Mouse (Mus musculus): Measurements from ENCODE around the gene Mcrip2. TPM values are rescaled to one million over a fixed set of nuclear protein-coding genes. Genes with fewer than 3 reads are reported as not detected.

Mcrip2 gene
- polyA plus RNA-seq, 1 experiment: 28.2 TPM

DNA sequence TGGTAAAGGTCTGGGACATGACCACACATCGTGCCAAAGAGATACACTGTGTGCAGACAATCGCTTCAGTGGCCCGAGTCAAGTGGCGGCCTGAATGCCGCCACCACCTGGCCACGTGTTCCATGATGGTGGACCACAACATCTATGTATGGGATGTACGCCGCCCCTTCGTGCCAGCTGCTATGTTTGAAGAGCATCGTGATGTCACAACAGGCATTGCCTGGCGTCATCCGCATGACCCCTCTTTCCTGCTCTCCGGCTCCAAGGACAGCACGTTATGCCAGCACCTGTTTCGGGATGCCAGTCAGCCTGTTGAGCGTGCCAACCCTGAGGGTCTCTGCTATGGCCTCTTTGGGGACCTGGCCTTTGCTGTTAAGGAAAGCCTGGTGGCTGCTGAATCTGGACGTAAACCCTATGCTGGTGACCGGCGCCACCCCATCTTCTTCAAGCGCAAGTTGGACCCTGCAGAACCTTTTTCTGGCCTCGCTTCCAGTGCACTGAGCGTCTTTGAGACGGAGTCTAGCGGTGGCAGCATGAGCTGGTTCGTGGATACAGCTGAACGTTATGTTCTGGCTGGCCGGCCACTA lies 42.5 kb downstream of the Mcrip2 start:
- H3K27ac ChIP-seq (ENCODE audit: control insufficient read depth, insufficient read depth, low read depth, low read length): no peak overlapping the region
- TF ChIP-seq POLR2A (IDR thresholded peaks at IDR 0.05; ENCODE audit: control insufficient read depth, low read depth, low read length) (no peak), CTCF (IDR thresholded peaks at IDR 0.05; ENCODE audit: control insufficient read depth, insufficient read depth, insufficient replicate concordance, low read depth, low read length) (no peak)
- no peaks in the 10 kb centered on the region for H3K27me3 ChIP-seq (ENCODE audit: control insufficient read depth, insufficient read depth, low read length)
- peaks cover 25% of the 10 kb centered on the region for H3K4me1 ChIP-seq (ENCODE audit: control insufficient read depth, insufficient read depth, low read length)
- H3K36me3 ChIP-seq (ENCODE audit: control insufficient read depth, insufficient read depth, low read length): no peaks in the 10 kb centered on the region; the same call in 1 of the 2 replicates
- no peak overlapping the region for H3K4me3 ChIP-seq (ENCODE audit: control insufficient read depth, low read depth, low read length)

DNA sequence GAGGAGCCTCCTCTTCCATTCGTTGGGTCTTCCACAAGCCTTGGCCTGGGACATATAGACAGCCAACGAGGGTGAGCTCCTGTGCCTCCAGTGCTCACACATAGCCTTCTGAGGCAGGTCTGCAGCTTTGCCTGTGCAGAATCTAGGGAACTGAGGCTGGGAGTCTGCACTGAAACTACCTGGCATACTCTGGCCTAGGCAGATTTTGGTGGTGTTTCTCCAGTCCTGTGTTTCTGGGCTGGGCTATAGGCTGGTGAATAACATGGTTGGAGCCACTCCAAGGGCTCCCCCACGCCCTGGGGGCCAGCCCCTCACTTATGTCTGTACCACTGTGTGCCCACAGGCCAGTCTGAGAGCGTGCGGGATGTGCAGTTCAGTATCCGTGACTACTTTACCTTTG lies 43.3 kb downstream of the Mcrip2 start:
- Histone ChIP-seq H3K27ac (ENCODE audit: control insufficient read depth, insufficient read depth, low read depth, low read length) (no peak overlapping the region), H3K4me1 (ENCODE audit: control insufficient read depth, insufficient read depth, low read length) (peaks cover 25% of the 10 kb centered on the region), H3K27me3 (ENCODE audit: control insufficient read depth, insufficient read depth, low read length) (no peaks in the 10 kb centered on the region), H3K4me3 (ENCODE audit: control insufficient read depth, low read depth, low read length) (no peak overlapping the region), H3K36me3 (ENCODE audit: control insufficient read depth, insufficient read depth, low read length) (no peaks in the 10 kb centered on the region; the same call in 1 of the 2 replicates)
- TF ChIP-seq CTCF (IDR thresholded peaks at IDR 0.05; ENCODE audit: control insufficient read depth, insufficient read depth, insufficient replicate concordance, low read depth, low read length) (no peak), POLR2A (IDR thresholded peaks at IDR 0.05; ENCODE audit: control insufficient read depth, low read depth, low read length) (no peak)

DNA sequence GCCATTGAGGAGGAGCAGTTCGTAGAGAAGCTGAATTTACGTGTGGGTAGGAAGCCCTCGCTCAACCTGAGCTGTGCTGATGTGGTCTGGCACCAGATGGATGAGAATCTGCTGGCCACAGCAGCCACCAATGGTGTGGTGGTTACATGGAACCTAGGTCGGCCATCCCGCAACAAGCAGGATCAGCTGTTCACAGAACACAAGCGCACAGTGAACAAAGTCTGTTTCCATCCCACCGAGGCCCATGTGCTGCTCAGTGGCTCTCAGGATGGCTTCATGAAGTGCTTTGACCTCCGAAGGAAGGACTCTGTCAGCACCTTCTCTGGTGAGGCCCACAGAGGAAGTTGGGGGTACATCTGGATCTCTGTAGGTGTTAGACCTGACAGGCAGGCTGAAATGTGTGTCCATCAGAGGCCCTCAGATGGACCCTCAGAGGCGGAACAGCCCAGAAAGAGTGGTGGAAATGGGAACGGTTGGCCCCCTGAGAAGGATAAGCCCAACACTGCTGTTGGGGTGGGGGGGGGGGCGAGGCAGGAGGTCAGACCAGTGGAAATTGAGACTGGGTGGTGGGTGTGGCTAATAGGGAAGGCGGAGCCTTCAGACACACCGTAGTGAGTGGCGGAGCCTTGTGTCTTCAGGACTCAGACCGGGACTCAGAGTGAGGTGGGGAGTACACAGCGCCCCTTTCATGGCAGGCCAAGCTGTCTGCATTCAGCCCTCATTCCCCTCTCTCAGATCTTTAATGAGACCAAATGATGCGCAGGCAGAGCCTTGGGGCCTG lies 44.0 kb downstream of the Mcrip2 start:
- peaks cover 28% of the 10 kb centered on the region for H3K4me1 ChIP-seq (ENCODE audit: control insufficient read depth, insufficient read depth, low read length)
- H3K27ac ChIP-seq (ENCODE audit: control insufficient read depth, insufficient read depth, low read depth, low read length): no peak overlapping the region
- no peaks in the 10 kb centered on the region; the same call in 1 of the 2 replicates for H3K36me3 ChIP-seq (ENCODE audit: control insufficient read depth, insufficient read depth, low read length)
- TF ChIP-seq CTCF (IDR thresholded peaks at IDR 0.05; ENCODE audit: control insufficient read depth, insufficient read depth, insufficient replicate concordance, low read depth, low read length) (no peak), POLR2A (IDR thresholded peaks at IDR 0.05; ENCODE audit: control insufficient read depth, low read depth, low read length) (no peak)
- no peaks in the 10 kb centered on the region for H3K27me3 ChIP-seq (ENCODE audit: control insufficient read depth, insufficient read depth, low read length)
- peak overlapping the region; percentile 87 for H3K4me3 ChIP-seq (ENCODE audit: control insufficient read depth, low read depth, low read length)

DNA sequence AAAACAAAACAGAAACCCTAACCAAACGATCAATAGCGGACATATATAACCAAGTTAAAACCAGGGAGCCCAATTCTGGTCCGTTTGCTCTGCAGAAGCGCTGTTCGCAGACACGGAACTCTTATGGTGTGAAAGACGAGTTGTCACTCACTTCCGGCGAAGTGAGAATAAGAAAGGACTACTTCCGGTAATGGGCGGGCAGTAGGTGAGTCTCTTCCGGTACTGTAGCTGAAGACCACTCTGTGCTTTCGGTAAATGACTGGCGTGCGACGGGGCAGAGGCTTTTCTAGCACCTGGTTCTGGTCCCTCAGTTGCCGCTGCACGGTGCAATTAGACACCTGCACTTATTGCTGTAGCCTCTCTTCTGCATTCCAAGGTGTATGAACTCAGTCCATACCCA lies 45.1 kb downstream of the Mcrip2 start, which contains the start of gene Wdr24:
Wdr24 (plus strand) TSS at position 176 of the 400 bp plus-strand sequence.
- peak within 1 kb of the TSS; percentile 37 for H3K27ac ChIP-seq (ENCODE audit: control insufficient read depth, insufficient read depth, low read depth, low read length)
- TF ChIP-seq CTCF (IDR thresholded peaks at IDR 0.05; ENCODE audit: control insufficient read depth, insufficient read depth, insufficient replicate concordance, low read depth, low read length) (no peak), POLR2A (IDR thresholded peaks at IDR 0.05; ENCODE audit: control insufficient read depth, low read depth, low read length) (peak; percentile 59)
- H3K4me1 ChIP-seq (ENCODE audit: control insufficient read depth, insufficient read depth, low read length): peaks cover 26% of the 10 kb centered on the region
- H3K4me3 ChIP-seq (ENCODE audit: control insufficient read depth, low read depth, low read length): peak within 1 kb of the TSS; percentile 87
- no peaks in the 10 kb centered on the region; the same call in 1 of the 2 replicates for H3K36me3 ChIP-seq (ENCODE audit: control insufficient read depth, insufficient read depth, low read length)
- H3K27me3 ChIP-seq (ENCODE audit: control insufficient read depth, insufficient read depth, low read length): no peaks in the 10 kb centered on the region

DNA sequence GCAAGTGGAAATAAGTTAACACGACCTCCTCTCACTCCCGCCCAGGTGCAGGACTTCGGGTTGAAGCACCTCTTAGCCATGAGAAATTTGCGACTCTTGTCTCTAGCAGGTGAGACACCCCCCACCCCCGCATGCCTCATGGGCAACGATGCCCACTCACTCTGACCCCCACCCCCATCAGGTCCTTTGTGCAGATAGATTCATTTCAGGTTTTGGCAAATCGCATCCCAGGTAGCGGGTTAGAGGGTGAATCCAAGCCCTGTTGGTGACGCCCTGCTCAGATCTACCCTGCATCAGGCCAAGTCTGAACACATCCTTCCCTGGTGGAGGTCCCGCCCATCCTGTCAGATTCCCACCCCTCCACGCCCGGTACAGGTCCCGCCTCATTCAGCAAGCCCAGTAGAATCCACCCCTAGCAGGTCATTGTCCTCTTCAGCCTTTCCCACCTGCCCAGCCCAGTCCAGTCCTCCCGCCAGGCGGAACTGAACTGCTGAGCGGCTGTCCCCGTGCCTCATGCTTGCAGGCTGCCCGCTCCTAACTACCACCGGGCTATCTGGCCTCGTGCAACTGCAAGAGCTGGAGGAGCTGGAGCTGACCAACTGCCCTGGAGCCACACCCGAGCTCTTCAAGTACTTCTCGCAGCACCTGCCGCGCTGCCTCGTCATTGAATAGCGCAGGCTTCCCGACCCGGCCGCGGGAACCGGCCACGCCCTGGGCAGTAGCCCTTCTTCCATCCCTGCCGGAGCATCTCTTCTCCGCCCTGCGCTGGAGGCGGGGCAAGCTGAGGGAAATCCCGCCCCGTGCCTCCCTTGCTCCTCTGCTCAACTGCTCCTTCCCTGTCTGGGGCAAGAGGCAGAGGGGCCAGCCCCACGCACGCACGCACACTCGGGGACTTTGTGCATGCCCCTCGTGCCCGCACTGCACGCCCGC lies 49.4 kb downstream of the Mcrip2 start:
- Histone ChIP-seq H3K27me3 (ENCODE audit: control insufficient read depth, insufficient read depth, low read length) (no peaks in the 10 kb centered on the region), H3K4me1 (ENCODE audit: control insufficient read depth, insufficient read depth, low read length) (peaks cover 20% of the 10 kb centered on the region), H3K4me3 (ENCODE audit: control insufficient read depth, low read depth, low read length) (peak overlapping the region; percentile 36), H3K27ac (ENCODE audit: control insufficient read depth, insufficient read depth, low read depth, low read length) (no peak overlapping the region), H3K36me3 (ENCODE audit: control insufficient read depth, insufficient read depth, low read length) (no peaks in the 10 kb centered on the region)
- TF ChIP-seq CTCF (IDR thresholded peaks at IDR 0.05; ENCODE audit: control insufficient read depth, insufficient read depth, insufficient replicate concordance, low read depth, low read length): no peak
- TF ChIP-seq POLR2A (IDR thresholded peaks at IDR 0.05; ENCODE audit: control insufficient read depth, low read depth, low read length): no peak

DNA sequence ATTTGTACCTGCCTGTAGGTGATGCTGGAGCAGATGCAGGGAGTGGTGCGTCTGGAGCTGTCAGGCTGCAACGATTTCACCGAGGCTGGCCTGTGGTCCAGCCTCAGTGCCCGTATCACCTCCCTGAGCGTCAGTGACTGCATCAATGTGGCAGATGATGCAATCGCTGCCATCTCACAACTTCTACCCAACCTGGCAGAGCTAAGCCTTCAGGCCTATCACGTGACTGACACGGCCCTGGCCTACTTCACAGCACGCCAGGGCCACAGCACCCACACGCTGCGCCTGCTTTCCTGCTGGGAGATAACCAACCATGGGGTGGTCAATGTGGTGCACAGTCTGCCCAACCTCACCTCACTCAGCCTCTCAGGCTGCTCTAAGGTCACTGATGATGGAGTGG lies 50.9 kb downstream of the Mcrip2 start:
- Histone ChIP-seq H3K4me3 (ENCODE audit: control insufficient read depth, low read depth, low read length) (no peak overlapping the region), H3K36me3 (ENCODE audit: control insufficient read depth, insufficient read depth, low read length) (no peaks in the 10 kb centered on the region), H3K27ac (ENCODE audit: control insufficient read depth, insufficient read depth, low read depth, low read length) (no peak overlapping the region), H3K27me3 (ENCODE audit: control insufficient read depth, insufficient read depth, low read length) (no peaks in the 10 kb centered on the region), H3K4me1 (ENCODE audit: control insufficient read depth, insufficient read depth, low read length) (peaks cover 15% of the 10 kb centered on the region)
- no peak for TF ChIP-seq CTCF (IDR thresholded peaks at IDR 0.05; ENCODE audit: control insufficient read depth, insufficient read depth, insufficient replicate concordance, low read depth, low read length)
- no peak for TF ChIP-seq POLR2A (IDR thresholded peaks at IDR 0.05; ENCODE audit: control insufficient read depth, low read depth, low read length)

Other genes starting within 250 kb of the Mcrip2 start
- gene Gng13, start 151.6 kb downstream of the Mcrip2 start, polyA plus RNA-seq (2012; rRNA removed): 0.44 and 0.84 TPM in 2 replicates
- gene Chtf18, start 141.3 kb downstream of the Mcrip2 start, polyA plus RNA-seq (2012; rRNA removed): 16.1 and 18.9 TPM in 2 replicates
- 8.3 and 9.8 TPM in 2 replicates for gene Rpusd1, start 141.1 kb downstream of the Mcrip2 start, polyA plus RNA-seq (2012; rRNA removed)
- gene Mslnl, start 132.7 kb downstream of the Mcrip2 start, polyA plus RNA-seq (2012; rRNA removed): 0.65 and 1.0 TPM in 2 replicates
- 0.63 and 0.82 TPM in 2 replicates for gene Msln, start 114.4 kb downstream of the Mcrip2 start, polyA plus RNA-seq (2012; rRNA removed)
- gene Narfl, start 95.0 kb downstream of the Mcrip2 start, polyA plus RNA-seq (2012; rRNA removed): 17.9 and 20.3 TPM in 2 replicates
- 81.1 and 83.4 TPM in 2 replicates for gene Haghl, start 83.1 kb downstream of the Mcrip2 start, polyA plus RNA-seq (2012; rRNA removed)
- gene Ccdc78, start 82.2 kb downstream of the Mcrip2 start, polyA plus RNA-seq (2012; rRNA removed): 1.3 and 1.6 TPM in 2 replicates
- gene Fam173a, start 75.9 kb downstream of the Mcrip2 start, polyA plus RNA-seq (2012; rRNA removed): 49.8 and 55.5 TPM in 2 replicates
- gene AC134908.4, start 73.1 kb downstream of the Mcrip2 start, polyA plus RNA-seq (2012; rRNA removed): not detected in 2 replicates
- 19.4 and 21.1 TPM in 2 replicates for gene Metrn, start 71.6 kb downstream of the Mcrip2 start, polyA plus RNA-seq (2012; rRNA removed)
- gene Fbxl16, start 59.7 kb downstream of the Mcrip2 start, polyA plus RNA-seq (2012; rRNA removed): 6.2 and 7.1 TPM in 2 replicates
- 35.8 and 36.0 TPM in 2 replicates for gene Wdr24, start 45.1 kb downstream of the Mcrip2 start, polyA plus RNA-seq (2012; rRNA removed)
- gene Jmjd8, start 39.9 kb downstream of the Mcrip2 start, polyA plus RNA-seq (2012; rRNA removed): 16.4 and 18.6 TPM in 2 replicates
- 81.1 and 82.0 TPM in 2 replicates for gene Stub1, start 35.4 kb downstream of the Mcrip2 start, polyA plus RNA-seq (2012; rRNA removed)
- gene Rhbdl1, start 31.5 kb downstream of the Mcrip2 start, polyA plus RNA-seq (2012; rRNA removed): 2.1 and 2.7 TPM in 2 replicates
- 9.0 and 11.2 TPM in 2 replicates for gene Gm20683, start 27.0 kb downstream of the Mcrip2 start, polyA plus RNA-seq (2012; rRNA removed)
- 37.5 and 38.7 TPM in 2 replicates for gene Rhot2, start 23.9 kb downstream of the Mcrip2 start, polyA plus RNA-seq (2012; rRNA removed)
- gene Wdr90, start 7.3 kb downstream of the Mcrip2 start, polyA plus RNA-seq (2012; rRNA removed): 49.9 and 54.9 TPM in 2 replicates
- gene Mettl26, start 6.3 kb upstream of the Mcrip2 start, polyA plus RNA-seq (2012; rRNA removed): 49.8 and 56.2 TPM in 2 replicates
- 0.96 and 0.98 TPM in 2 replicates for gene Wfikkn1, start 12.1 kb upstream of the Mcrip2 start, polyA plus RNA-seq (2012; rRNA removed)
- 30.2 and 31.9 TPM in 2 replicates for gene Rab40c, start 51.0 kb upstream of the Mcrip2 start, polyA plus RNA-seq (2012; rRNA removed)
- 21.4 and 24.4 TPM in 2 replicates for gene Pigq, start 76.2 kb upstream of the Mcrip2 start, polyA plus RNA-seq (2012; rRNA removed)
- 0.40 and 0.69 TPM in 2 replicates for gene Nhlrc4, start 76.2 kb upstream of the Mcrip2 start, polyA plus RNA-seq (2012; rRNA removed)
- 0.10 and 0.20 TPM in 2 replicates for gene A930017K11Rik, start 83.8 kb upstream of the Mcrip2 start, polyA plus RNA-seq (2012; rRNA removed)
- 20.1 and 22.1 TPM in 2 replicates for gene Capn15, start 117.0 kb upstream of the Mcrip2 start, polyA plus RNA-seq (2012; rRNA removed)
- 35.2 and 37.5 TPM in 2 replicates for gene Rab11fip3, start 200.8 kb upstream of the Mcrip2 start, polyA plus RNA-seq (2012; rRNA removed)
- 9.8 and 12.0 TPM in 2 replicates for gene Decr2, start 221.6 kb upstream of the Mcrip2 start, polyA plus RNA-seq (2012; rRNA removed)
- gene Nme4, start 226.8 kb upstream of the Mcrip2 start, polyA plus RNA-seq (2012; rRNA removed): 5.3 and 5.4 TPM in 2 replicates
- 361 and 374 TPM in 2 replicates for gene Tmem8, start 244.5 kb upstream of the Mcrip2 start, polyA plus RNA-seq (2012; rRNA removed)